Mouse (Mus musculus): ENCODE results near the gene Zfhx3.

Zfhx3 gene

DNA sequence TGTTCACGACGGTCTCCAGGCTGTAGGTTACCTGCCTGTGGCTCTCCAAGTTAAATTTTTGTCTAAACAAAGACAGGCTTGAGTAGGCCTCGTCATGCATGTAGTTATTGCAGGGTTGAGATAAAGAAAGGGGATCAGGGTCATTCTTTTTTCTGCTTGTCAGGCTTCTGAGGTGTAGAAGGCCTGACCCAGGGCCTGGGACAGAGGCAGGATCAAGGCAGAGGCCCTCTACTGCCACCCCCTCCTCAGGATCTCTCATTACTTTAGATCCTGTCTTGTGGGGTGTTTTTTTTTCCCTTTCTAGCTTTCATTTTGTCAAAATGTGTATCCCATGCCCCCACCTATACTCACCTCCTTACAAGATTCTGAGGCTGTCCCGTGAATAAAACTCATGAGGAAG lies 770.2 kb downstream of the Zfhx3 start:
- DNase-seq (ENCODE audit: extremely low spot score, low read depth, low spot score): no peak

- no peak for DNase-seq (ENCODE audit: extremely low spot score, low read depth, low spot score)
These were observed 771.1 kb downstream of the Zfhx3 start for GRCm38 (mm10) chr8:108713346-108714142.

DNA sequence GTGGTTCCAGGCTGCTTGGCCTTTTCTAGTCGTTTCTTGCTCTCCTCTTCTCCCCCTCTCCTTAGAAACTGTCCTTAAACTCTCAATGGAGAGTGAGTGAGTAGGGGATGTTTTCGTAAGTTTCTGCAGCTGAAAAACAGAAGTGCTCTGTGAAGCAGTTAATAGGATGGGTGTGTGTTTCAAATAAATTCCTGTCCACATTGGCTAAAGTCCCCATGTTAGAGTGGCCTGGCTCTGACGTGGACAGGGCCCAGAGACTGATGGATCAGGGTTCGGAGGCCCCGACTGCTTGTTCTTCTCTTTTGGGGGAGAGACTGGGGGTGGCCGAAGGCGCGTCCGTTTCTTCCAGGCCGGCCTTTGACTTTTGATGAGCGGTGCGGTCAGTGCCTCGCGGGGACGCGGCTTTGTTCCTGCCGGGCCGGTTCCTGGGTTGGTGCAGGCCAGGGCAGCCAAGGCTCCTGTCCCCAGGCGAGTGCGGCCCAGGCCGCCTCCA lies 771.7 kb downstream of the Zfhx3 start:
- DNase-seq (ENCODE audit: extremely low spot score, low read depth, low spot score): no peak

DNA sequence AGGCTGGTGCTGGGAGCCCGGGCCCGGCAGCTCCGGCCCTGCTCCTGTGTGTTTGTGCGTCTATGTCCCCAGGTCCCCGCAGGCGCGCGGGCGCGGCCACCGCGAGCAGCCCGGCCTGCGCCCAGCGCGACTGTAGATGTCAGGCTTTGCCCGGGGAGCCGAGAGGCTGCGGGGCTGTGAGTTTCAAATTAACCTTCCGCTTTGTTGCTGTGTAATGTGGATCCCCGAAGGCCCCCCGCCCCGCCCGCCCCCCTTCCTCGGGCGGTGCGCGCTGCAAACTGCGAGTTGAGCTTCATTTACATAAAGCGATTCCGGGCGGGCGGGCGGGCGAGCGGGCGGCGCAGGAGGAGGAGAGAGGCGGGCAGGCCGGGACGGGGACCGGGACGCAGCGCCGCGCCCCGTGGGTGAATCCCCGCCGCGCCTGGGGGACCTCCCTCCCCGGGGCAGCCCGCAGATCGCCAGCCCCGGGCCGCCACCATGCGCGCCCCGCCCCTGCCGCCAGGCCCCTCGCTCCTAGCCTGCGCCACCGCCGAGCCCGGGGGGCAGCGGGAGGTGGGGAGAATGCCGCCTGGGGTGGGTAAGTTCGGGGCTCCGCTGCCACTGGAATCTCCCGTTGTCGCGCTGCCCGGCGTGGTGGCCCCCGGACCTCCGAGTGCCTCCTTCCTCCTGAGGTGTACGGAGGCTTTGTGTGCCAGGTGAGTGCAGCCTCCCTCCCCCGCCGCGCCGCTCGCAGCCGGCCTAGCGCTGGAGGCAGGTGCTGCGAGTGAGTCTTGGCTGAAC lies 772.4 kb downstream of the Zfhx3 start:
- no peak for DNase-seq (ENCODE audit: extremely low spot score, low read depth, low spot score)

DNA sequence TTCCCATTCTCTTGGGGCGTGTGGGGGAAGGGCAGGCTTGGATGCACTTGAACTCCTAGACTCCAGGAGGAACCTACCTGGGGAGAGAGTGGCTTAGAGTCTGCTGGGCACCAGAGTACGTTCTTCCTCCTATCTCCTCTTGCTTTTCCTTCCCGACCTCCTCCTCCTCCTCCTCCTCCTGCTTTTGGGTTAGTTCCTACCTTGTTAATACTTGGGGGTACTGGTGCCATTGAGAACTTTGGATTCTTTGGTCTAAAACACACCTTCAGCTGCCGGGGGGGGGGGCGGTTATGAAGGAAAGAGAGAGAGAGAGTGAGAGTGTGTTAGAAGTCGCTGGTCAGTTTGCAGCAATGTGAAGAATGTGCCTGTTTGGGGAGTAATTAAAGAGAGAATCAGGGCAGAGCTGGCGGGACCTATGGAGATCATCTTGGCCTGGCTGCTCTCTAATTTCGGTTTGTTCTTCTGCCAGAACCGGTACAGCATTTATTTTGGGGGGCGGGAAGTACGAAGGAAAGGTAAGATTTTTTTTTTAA lies 773.0 kb downstream of the Zfhx3 start:
- DNase-seq (ENCODE audit: extremely low spot score, low read depth, low spot score): no peak

DNA sequence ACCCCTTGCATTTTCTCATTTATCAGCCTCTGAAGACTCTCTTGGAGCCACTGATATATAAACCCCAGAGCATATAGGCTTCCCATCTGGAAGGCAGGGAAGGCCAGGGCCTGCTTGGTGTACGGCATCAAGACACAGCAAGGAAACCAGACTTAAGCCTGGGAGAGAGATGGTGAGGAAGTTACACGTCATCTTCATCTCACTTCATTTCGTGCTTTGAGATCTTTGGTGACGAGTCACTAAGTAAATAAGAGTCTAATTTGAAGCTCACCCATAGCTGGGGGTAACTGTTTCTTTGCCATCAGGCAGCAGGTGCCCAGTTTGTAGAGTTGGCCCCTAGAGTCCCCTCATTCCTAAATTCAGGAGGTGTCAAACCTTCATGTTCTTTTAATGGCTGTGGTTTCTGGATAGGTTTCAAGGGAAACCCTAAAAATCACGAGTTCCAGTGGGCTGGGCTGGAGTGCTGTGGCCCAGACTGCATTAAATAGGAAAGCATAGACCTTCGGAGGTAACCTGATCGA lies 773.9 kb downstream of the Zfhx3 start:
- no peak for DNase-seq (ENCODE audit: extremely low spot score, low read depth, low spot score)

- DNase-seq (ENCODE audit: extremely low spot score, low read depth, low spot score): no peak
These were observed 775.1 kb downstream of the Zfhx3 start for GRCm38 (mm10) chr8:108717545-108717944.

DNA sequence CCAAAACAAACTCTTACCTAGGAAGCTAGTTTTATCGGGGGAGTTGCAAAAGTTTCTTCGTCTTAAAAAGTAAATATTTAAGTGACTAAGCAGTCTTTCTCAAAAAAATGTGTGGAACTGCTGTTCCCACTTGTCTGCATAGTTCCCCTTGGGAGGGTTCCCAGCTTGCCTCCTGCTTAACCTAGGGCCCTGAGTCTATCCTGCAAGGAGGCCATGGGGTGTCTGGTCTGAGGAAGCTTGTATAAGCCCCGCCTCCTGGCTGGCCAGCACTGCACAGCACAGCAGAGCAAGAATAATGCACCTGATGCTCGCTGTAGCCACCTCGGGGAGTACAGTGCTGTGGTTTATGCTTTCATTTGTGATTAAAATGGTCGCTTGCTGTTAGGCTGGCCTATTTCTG lies 775.6 kb downstream of the Zfhx3 start:
- no peak for DNase-seq (ENCODE audit: extremely low spot score, low read depth, low spot score)

DNA sequence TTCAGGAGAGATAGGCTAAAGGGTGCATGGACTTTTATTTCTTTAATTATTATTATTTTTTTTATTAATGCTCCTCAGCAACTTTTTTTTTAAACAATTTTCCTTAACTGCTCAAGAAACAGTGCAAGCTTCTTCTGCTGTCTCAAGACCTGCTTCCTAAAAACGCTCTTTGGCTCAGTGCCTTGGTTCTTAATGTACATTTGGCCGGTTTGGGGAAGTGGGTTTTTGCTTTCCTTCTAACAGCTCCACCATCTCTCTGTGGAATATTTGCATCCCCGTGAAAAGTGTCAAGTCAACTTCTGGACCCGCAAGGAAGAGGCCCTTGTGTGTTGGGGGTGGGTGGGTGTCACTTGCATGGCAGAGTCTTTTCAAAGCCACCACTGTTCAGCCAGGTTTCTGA lies 778.4 kb downstream of the Zfhx3 start:
- DNase-seq (ENCODE audit: extremely low spot score, low read depth, low spot score): no peak

GRCm38 (mm10) chr8:108722671-108723513 lies 780.4 kb downstream of the Zfhx3 start:
- DNase-seq (ENCODE audit: extremely low spot score, low read depth, low spot score): no peak

- DNase-seq (ENCODE audit: extremely low spot score, low read depth, low spot score): no peak
These were observed 781.2 kb downstream of the Zfhx3 start for GRCm38 (mm10) chr8:108723636-108724035.

DNA sequence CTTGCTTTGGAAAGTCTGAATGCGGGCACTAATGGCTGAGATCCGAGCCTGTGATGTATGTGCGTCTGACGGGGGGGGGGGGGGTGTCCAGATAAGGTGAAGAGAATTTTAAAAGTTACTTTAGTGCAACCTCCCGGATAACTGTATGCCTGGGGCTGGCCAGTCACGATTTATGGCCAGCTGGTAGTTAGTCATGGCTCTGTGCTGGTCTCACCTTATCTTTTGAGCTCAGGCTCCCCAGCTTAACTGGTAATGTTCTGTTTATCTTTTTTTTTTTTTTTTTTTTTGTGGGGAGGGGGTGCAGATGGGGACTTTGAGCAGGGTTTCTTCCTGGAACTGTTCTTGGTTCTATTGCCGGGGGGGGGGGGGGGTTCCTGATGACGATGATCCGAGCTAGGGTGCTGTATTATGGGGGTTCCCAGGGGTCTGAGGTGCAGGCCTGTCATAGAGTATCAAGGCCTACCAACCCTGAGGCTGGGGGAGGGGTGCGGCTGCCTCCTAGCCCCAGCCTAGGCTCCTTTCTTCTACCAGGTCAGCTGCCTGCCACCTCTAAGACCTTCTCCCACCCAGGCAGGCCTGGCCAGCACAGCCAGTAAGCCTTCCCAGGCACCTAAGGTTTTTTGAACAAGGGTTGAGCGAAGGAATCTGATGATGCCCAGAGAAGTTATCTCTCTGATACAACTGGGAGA lies 782.5 kb downstream of the Zfhx3 start:
- DNase-seq (ENCODE audit: extremely low spot score, low read depth, low spot score): no peak

DNA sequence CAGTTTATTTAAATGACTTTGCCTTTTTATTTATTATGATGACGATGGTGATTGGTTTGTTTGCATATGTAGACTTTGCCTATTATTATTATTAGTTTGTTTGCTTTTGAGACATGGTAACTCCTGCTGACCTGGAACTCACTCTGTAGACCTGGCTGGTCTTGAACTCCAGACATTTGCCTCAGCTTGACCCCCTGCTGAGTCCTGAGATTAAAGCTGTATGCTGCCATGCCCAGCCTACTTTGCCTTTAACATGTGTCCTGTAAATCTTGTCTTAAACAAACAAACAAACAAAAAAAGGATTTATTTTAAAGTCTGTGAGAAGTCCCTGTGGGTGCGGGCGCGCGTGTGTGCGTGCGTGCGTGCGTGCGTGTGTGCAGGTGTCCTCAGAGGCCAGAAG lies 783.2 kb downstream of the Zfhx3 start:
- DNase-seq (ENCODE audit: extremely low spot score, low read depth, low spot score): no peak

- no peak for DNase-seq (ENCODE audit: extremely low spot score, low read depth, low spot score)
These were observed 784.2 kb downstream of the Zfhx3 start for GRCm38 (mm10) chr8:108726541-108727241.

GRCm38 (mm10) chr8:108729169-108729568 lies 786.7 kb downstream of the Zfhx3 start:
- DNase-seq (ENCODE audit: extremely low spot score, low read depth, low spot score): no peak

- no peak for DNase-seq (ENCODE audit: extremely low spot score, low read depth, low spot score)
These were observed 787.4 kb downstream of the Zfhx3 start for GRCm38 (mm10) chr8:108729667-108730329.

- DNase-seq (ENCODE audit: extremely low spot score, low read depth, low spot score): no peak
These were observed 788.5 kb downstream of the Zfhx3 start for GRCm38 (mm10) chr8:108730907-108731440.

- DNase-seq (ENCODE audit: extremely low spot score, low read depth, low spot score): no peak
These were observed 790.1 kb downstream of the Zfhx3 start for GRCm38 (mm10) chr8:108732500-108732899.

DNA sequence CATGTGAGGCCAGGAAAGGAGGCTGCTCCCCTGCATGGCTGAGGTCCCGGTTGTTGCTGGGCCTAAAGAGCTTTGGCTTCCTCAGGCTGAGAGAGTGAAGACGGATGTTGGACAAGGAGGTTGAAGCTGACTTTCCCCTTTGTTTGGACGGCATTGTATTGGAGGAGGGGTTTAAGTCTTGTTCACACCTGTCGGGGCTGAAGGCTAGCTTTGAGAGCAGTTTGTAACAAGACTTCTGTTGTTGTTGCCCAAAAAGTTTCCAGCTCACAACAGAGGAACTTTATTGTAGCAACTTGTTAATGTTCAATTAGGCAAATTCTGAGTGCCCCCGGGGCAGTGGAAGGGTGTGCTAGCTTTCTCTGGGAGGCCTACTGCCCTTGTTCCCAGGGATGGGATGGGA lies 790.9 kb downstream of the Zfhx3 start:
- no peak for DNase-seq (ENCODE audit: extremely low spot score, low read depth, low spot score)
